Mouse (Mus musculus) forelimb bud, embryonic 11.5 days (tissue): ENCODE measurements around the gene Lrch3.

Experiments
- DNase-seq: peaks from one replicate; pipeline ENCODE4 v3.0.0-alpha.2; 2012; ENCODE audit warnings: low read depth, low spot score

The Lrch3 gene

DNA sequence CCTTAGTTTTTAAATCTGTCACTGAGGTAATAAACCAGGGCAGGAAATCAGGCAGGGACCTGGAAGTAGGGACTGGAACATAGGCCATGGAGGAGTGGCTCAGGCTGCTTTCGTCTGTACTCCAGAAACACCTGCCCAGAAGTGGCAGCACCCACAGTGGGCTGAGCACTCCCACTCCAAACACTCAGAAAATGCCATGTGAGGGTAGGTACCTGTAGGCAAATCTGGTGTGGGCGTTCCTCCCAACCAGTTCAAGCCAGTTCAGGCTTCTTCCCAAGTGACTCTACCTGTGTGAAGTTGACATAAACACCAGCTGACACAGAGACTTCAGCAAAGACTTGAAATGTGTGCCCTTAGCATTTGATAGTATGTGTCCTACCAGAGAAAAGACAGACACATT, 70.7 kb downstream of the Lrch3 start:
- no peak for DNase-seq

- DNase-seq = no peak
These were observed 78.3 kb downstream of the Lrch3 start for GRCm38 (mm10) chr16:32992158-32992557.

- no peak for DNase-seq
These were observed 91.3 kb downstream of the Lrch3 start for GRCm38 (mm10) chr16:33005216-33005615.

DNA sequence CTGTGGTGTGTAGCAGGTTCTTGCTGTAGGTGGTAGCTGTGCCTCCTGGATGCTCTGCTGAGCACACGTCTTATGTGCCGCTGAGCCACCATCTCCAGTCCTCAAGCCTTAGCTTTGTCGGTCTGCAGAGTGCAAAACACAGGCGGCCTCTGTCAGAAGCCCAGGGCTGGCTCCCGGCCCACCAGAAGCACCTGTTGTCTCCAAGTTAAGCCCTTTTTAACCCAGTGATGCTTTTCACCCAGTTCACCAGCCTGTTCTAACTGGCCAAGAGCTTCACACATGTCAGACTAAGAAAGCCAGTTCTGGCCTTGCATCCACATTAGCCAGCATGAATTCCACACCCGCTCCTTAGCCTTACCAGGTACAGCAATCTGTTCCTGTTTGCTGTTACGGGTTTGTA, 93.0 kb downstream of the Lrch3 start:
- DNase-seq = no peak

DNA sequence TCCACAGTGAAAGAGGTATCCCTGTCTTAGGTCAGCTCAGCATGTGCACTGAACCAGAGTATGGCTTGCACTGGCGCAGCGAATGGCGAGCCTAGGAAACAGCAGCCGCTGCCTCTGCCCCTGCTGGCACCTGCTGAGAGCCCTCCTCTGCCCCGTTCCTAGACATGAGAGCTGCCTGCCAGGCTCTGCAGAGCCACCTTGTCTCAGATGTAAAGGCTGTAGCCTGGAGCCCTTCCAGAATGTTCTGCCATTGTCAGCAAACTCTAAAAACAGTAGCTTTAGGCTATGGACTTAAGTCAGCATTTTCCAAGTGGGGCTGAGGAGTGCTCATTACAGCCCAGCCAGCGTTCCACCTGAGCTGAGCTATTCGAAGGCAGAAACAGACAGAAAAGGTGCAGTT, 93.5 kb downstream of the Lrch3 start:
- no peak for DNase-seq

DNA sequence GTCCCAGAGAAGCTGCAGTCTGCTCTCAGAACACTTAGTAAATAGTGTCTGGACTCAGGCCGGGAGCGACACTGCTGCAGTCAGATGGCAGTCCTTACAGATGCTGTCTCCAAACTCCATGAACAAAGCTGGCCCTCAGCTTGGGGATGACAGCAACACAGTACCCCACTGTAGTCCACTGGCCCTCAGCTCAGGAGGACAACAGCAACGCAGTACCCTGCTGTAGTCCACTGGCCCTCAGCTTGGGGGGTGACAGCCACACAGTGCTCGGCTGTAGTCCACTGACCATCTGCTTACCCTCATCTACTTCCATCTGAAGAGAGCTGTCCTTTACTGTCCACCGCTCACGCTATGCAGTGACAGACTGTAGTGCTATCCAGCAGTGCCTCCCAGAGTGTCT, 96.3 kb downstream of the Lrch3 start:
- no peak for DNase-seq

- DNase-seq = no peak
These were observed 99.9 kb downstream of the Lrch3 start for GRCm38 (mm10) chr16:33013801-33014200.

GRCm38 (mm10) chr16:33014921-33015320, 101.0 kb downstream of the Lrch3 start:
- no peak for DNase-seq

- no peak for DNase-seq
These were observed 101.6 kb downstream of the Lrch3 start for GRCm38 (mm10) chr16:33015396-33015907.

GRCm38 (mm10) chr16:33015986-33016385, 102.1 kb downstream of the Lrch3 start:
- no peak for DNase-seq

DNA sequence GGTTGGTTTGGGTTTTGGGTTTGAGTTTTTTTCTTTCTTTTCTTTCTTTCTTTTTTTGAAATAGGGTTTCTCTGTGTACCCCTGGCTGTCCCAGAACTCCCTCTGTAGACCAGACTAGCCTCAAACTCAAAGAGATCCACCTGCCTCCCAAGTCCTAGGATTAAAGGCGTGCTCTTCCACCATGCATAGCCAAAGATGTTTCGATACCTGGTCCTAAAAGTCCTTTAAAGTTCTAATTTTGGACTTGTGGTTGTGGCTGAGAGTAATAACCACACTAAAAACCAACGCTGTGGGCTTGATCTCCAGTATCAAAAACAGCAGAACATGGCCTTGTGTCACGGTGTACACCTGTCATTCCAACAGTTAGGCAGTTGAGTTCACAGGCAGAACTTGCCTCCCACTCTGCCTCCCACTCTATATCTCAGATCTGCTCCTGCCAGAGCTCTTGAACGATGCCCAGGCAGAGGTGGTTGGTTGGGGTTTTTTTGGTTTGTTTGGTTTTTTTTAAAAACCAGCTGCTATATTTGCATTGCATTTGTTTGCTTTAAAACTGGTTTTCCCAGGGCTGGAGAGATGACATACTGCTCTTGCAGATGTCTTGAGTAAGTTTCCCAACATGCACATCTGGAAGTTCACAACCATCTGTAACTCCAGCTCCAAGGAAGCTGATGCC, 103.9 kb downstream of the Lrch3 start:
- no peak for DNase-seq

GRCm38 (mm10) chr16:33019117-33019770, 105.3 kb downstream of the Lrch3 start:
- DNase-seq = no peak

DNA sequence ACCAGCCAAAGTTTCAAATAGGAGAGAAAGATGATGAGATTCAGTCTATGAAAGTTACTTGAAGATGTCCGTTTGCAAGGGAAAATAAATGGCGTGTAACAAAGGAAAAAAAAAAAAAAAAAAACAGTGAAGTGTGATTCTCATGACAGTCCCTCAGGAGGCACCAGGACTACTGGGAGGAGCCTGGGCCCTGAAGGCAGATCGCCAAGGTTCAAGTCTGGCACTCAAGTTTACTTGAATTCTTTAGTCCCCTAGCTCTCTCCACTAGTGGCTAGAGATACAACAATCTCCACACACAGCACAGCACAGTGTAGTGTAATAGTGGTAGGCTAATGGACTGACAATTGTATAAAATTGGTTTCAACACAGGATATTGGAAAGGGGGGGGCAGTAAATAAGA, 107.5 kb downstream of the Lrch3 start:
- DNase-seq = no peak

GRCm38 (mm10) chr16:33023750-33024149, 109.8 kb downstream of the Lrch3 start:
- peak; percentile 83 for DNase-seq

GRCm38 (mm10) chr16:33024456-33025104, 110.7 kb downstream of the Lrch3 start:
- no peak for DNase-seq

- no peak for DNase-seq
These were observed 112.5 kb downstream of the Lrch3 start for GRCm38 (mm10) chr16:33026357-33026756.

- DNase-seq = no peak
These were observed 122.1 kb downstream of the Lrch3 start for GRCm38 (mm10) chr16:33036006-33036405.

- DNase-seq = no peak
These were observed 128.8 kb downstream of the Lrch3 start for GRCm38 (mm10) chr16:33042682-33043081.

DNA sequence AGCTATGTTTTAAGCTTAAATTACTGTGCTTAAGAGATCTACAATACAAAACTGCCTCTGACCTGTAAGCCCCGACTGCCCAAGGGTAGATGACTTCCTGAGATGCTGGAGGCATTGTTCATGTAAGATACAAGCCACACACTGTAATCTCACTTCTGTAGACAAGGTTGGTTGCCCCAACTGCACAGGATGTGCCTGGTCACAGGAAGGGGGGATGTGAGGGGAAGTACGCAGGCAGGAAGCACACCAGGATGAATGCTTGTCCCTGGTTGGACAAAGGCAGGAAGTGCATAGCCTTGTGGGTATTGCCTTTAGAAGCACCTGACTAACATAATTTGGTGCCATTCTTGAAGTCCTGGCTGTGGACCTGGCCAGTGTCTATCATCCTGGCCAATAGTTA, 129.4 kb downstream of the Lrch3 start:
- no peak for DNase-seq

DNA sequence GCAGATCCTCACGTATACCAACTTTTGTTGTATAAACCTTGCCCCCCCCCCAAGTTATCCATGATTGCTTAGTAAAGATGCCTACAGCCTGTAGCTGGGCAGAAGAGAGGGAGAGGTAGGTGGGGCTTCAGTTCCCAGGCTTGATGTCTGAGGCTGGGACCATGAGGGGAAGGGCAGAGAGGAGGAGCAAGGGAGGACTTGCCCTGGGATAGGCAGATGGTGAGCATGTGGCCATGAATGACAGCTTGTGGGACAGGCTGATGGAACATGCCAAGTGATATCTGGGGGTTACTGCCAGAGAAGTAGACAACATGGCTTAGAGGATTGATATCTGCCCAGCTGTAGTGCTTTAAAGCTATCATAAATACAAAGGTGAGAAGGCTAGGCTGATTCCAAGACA, 134.1 kb downstream of the Lrch3 start:
- no peak for DNase-seq

GRCm38 (mm10) chr16:33048686-33049085, 134.8 kb downstream of the Lrch3 start:
- no peak for DNase-seq

- DNase-seq = no peak
These were observed 135.9 kb downstream of the Lrch3 start for GRCm38 (mm10) chr16:33049809-33050208.

GRCm38 (mm10) chr16:33053141-33053540, 139.2 kb downstream of the Lrch3 start:
- no peak for DNase-seq
